Mouse (Mus musculus) sigmoid colon, adult 10 weeks (tissue): Measurements from ENCODE around the gene Klrc1. TPM values are rescaled to one million over a fixed set of nuclear protein-coding genes. Genes with fewer than 3 reads are reported as not detected.

Source experiments
- polyA plus RNA-seq: library from polyadenylated mRNA; stranded (reverse); fragments of 350-450 nt; fragmentation: Illumina TruSeq; extraction: RNeasy Lipid Tissue Mini Kit (QIAGEN cat#74804); gene quantifications from one replicate; pipeline ENCODE4 v1.2.3, GENCODE M21; 2014; ENCODE audit warnings: low read depth, low replicate concordance

The Klrc1 gene
- polyA plus RNA-seq = 1.9 TPM

GRCm38 (mm10) chr6:129678873-129679272 lies at the start of gene Klrc1:
Gene Klrc1 (minus strand): TSS chr6:129678973.

GRCm38 (mm10) chr6:129717032-129717431 lies 38.3 kb upstream of the Klrc1 start, which contains the start of gene Klri1:
Gene Klri1 (minus strand): TSS chr6:129717132.

GRCm38 (mm10) chr6:129660589-129660988 lies 18.2 kb downstream of the Klrc1 start, which contains the start of gene Klrc2:
Gene Klrc2 (minus strand): TSS chr6:129660689.

GRCm38 (mm10) chr6:129643237-129643636 lies 35.5 kb downstream of the Klrc1 start, which contains the start of gene Klrc3:
Gene Klrc3 (minus strand): TSS chr6:129643337.

GRCm38 (mm10) chr6:129623735-129624134 lies 55.0 kb downstream of the Klrc1 start, which contains the start of gene Klrk1:
Gene Klrk1 (minus strand): TSS chr6:129623864.

Other genes with a start within 250 kb of the Klrc1 start
- gene Clec1a, start 227.0 kb downstream of the Klrc1 start, polyA plus RNA-seq = 3.8 TPM
- 0.22 TPM for gene Olr1, start 171.8 kb downstream of the Klrc1 start, polyA plus RNA-seq
- not detected for gene Tmem52b, start 166.4 kb downstream of the Klrc1 start, polyA plus RNA-seq
- 15.6 TPM for gene Gabarapl1, start 145.8 kb downstream of the Klrc1 start, polyA plus RNA-seq
- 1.7 TPM for gene Klre1, start 101.1 kb downstream of the Klrc1 start, polyA plus RNA-seq
- 14.2 TPM for gene Klrd1, start 87.2 kb downstream of the Klrc1 start, polyA plus RNA-seq
- 4.1 TPM for gene Klrk1, start 55.1 kb downstream of the Klrc1 start, polyA plus RNA-seq
- not detected for gene Klrc3, start 35.6 kb downstream of the Klrc1 start, polyA plus RNA-seq
- 1.3 TPM for gene Klrc2, start 18.3 kb downstream of the Klrc1 start, polyA plus RNA-seq
- gene Klri1, start 38.2 kb upstream of the Klrc1 start, polyA plus RNA-seq = 2.4 TPM
- gene Klri2, start 61.5 kb upstream of the Klrc1 start, polyA plus RNA-seq = 0.85 TPM
- not detected for gene Gm156, start 105.3 kb upstream of the Klrc1 start, polyA plus RNA-seq
- gene Gm17631, start 183.7 kb upstream of the Klrc1 start, polyA plus RNA-seq = not detected
- 1.1 TPM for gene Klra17, start 197.7 kb upstream of the Klrc1 start, polyA plus RNA-seq
- not detected for gene Klra5, start 238.7 kb upstream of the Klrc1 start, polyA plus RNA-seq